Mouse (Mus musculus): Measurements from ENCODE around the gene Aoah. TPM values are rescaled to one million over a fixed set of nuclear protein-coding genes. Genes with fewer than 3 reads are reported as not detected.

Aoah gene
- 0.98 and 1.4 TPM in 2 replicates for polyA plus RNA-seq (2015; fragmentation: Nextera tagmentation; extraction: Ambion mirVana)

- Histone ChIP-seq H3K4me1 (replicated peaks; ENCODE audit: control insufficient read depth, insufficient read depth) (no peaks in the 10 kb centered on the region), H3K27me3 (ENCODE audit: control insufficient read depth, insufficient read depth, low read length) (no peaks in the 10 kb centered on the region), H3K4me2 (replicated peaks; ENCODE audit: low read depth) (no peak within 1 kb of the TSS), H3K9me3 (ENCODE audit: control insufficient read depth, low read length) (no peaks in the 10 kb centered on the region), H3K36me3 (ENCODE audit: control insufficient read depth, insufficient read depth, low read length) (no peaks in the 10 kb centered on the region), H3K9ac (ENCODE audit: low read length) (no peak within 1 kb of the TSS), H3K4me3 (ENCODE audit: low read depth, low read length) (no peak within 1 kb of the TSS), H3K27ac (replicated peaks) (no peak within 1 kb of the TSS)
- ATAC-seq (ENCODE audit: low FRiP score, low TSS enrichment) (no peak), DNase-seq (ENCODE audit: low spot score) (no peak)
- TF ChIP-seq CTCF (IDR thresholded peaks at IDR 0.05; ENCODE audit: low read depth) (no peak), EP300 (optimal IDR thresholded peaks at IDR 0.05) (no peak)
- WGBS: 67% methylated on average over 4 of the region's 4 CpGs
These were observed at the start of gene Aoah for GRCm38 (mm10) chr13:20793901-20794300. Gene Aoah (plus strand): TSS chr13:20794113.

DNA sequence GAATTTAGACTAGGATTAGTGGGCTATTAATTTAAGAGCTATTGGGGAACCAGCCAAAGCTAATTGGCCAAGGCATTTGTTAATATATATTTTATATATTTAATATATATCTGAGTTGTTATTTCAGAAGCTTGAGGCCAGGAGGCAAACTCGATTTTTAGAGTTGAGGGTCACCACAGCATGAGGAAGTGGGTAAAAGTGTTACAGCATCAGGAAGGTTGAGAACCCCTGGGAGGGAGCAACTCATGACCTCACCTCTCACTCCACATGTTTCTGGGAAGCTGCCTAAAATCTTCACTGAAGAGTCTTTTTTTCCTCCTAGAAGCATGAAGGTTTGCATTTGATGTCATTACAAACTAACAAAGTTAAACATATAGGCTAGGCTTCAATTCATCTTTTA lies 39.1 kb upstream of the Aoah start:
- Histone ChIP-seq H3K4me3 (ENCODE audit: low read depth, low read length) (no peak overlapping the region), H3K27ac (replicated peaks) (no peak overlapping the region), H3K9ac (ENCODE audit: low read length) (no peak overlapping the region), H3K36me3 (ENCODE audit: control insufficient read depth, insufficient read depth, low read length) (no peaks in the 10 kb centered on the region), H3K27me3 (ENCODE audit: control insufficient read depth, insufficient read depth, low read length) (no peaks in the 10 kb centered on the region), H3K9me3 (ENCODE audit: control insufficient read depth, low read length) (no peaks in the 10 kb centered on the region), H3K4me2 (replicated peaks; ENCODE audit: low read depth) (no peak overlapping the region), H3K4me1 (replicated peaks; ENCODE audit: control insufficient read depth, insufficient read depth) (no peaks in the 10 kb centered on the region)
- no peak for TF ChIP-seq CTCF (IDR thresholded peaks at IDR 0.05; ENCODE audit: low read depth)
- TF ChIP-seq EP300 (optimal IDR thresholded peaks at IDR 0.05): no peak
- WGBS: 73% methylated on average over 1 of the region's 1 CpGs
- DNase-seq (ENCODE audit: low spot score): no peak
- no peak for ATAC-seq (ENCODE audit: low FRiP score, low TSS enrichment)

GRCm38 (mm10) chr13:20783648-20784047 lies 10.3 kb upstream of the Aoah start:
- Histone ChIP-seq H3K36me3 (ENCODE audit: control insufficient read depth, insufficient read depth, low read length) (no peaks in the 10 kb centered on the region), H3K9me3 (ENCODE audit: control insufficient read depth, low read length) (no peaks in the 10 kb centered on the region), H3K4me1 (replicated peaks; ENCODE audit: control insufficient read depth, insufficient read depth) (no peaks in the 10 kb centered on the region), H3K4me3 (ENCODE audit: low read depth, low read length) (no peak overlapping the region), H3K4me2 (replicated peaks; ENCODE audit: low read depth) (no peak overlapping the region), H3K27me3 (ENCODE audit: control insufficient read depth, insufficient read depth, low read length) (no peaks in the 10 kb centered on the region), H3K27ac (replicated peaks) (no peak overlapping the region), H3K9ac (ENCODE audit: low read length) (no peak overlapping the region)
- TF ChIP-seq CTCF (IDR thresholded peaks at IDR 0.05; ENCODE audit: low read depth) (no peak), EP300 (optimal IDR thresholded peaks at IDR 0.05) (no peak)
- 58% methylated on average over 5 of the region's 5 CpGs for WGBS
- ATAC-seq (ENCODE audit: low FRiP score, low TSS enrichment) (no peak), DNase-seq (ENCODE audit: low spot score) (no peak)

- Histone ChIP-seq H3K9ac (ENCODE audit: low read length) (no peak overlapping the region), H3K27me3 (ENCODE audit: control insufficient read depth, insufficient read depth, low read length) (no peaks in the 10 kb centered on the region), H3K27ac (replicated peaks) (no peak overlapping the region), H3K36me3 (ENCODE audit: control insufficient read depth, insufficient read depth, low read length) (no peaks in the 10 kb centered on the region), H3K4me2 (replicated peaks; ENCODE audit: low read depth) (no peak overlapping the region), H3K9me3 (ENCODE audit: control insufficient read depth, low read length) (no peaks in the 10 kb centered on the region), H3K4me3 (ENCODE audit: low read depth, low read length) (no peak overlapping the region), H3K4me1 (replicated peaks; ENCODE audit: control insufficient read depth, insufficient read depth) (no peaks in the 10 kb centered on the region)
- DNase-seq (ENCODE audit: low spot score) (no peak), ATAC-seq (ENCODE audit: low FRiP score, low TSS enrichment) (no peak)
- WGBS: 87% methylated on average over 6 of the region's 6 CpGs
- TF ChIP-seq CTCF (IDR thresholded peaks at IDR 0.05; ENCODE audit: low read depth) (no peak), EP300 (optimal IDR thresholded peaks at IDR 0.05) (no peak)
These were observed 9.9 kb upstream of the Aoah start for GRCm38 (mm10) chr13:20784060-20784459.

- Histone ChIP-seq H3K4me1 (replicated peaks; ENCODE audit: control insufficient read depth, insufficient read depth) (no peaks in the 10 kb centered on the region), H3K4me2 (replicated peaks; ENCODE audit: low read depth) (no peak overlapping the region), H3K9me3 (ENCODE audit: control insufficient read depth, low read length) (no peaks in the 10 kb centered on the region), H3K36me3 (ENCODE audit: control insufficient read depth, insufficient read depth, low read length) (no peaks in the 10 kb centered on the region), H3K4me3 (ENCODE audit: low read depth, low read length) (no peak overlapping the region), H3K27ac (replicated peaks) (no peak overlapping the region), H3K27me3 (ENCODE audit: control insufficient read depth, insufficient read depth, low read length) (no peaks in the 10 kb centered on the region), H3K9ac (ENCODE audit: low read length) (no peak overlapping the region)
- TF ChIP-seq CTCF (IDR thresholded peaks at IDR 0.05; ENCODE audit: low read depth) (no peak), EP300 (optimal IDR thresholded peaks at IDR 0.05) (no peak)
- ATAC-seq (ENCODE audit: low FRiP score, low TSS enrichment) (no peak), DNase-seq (ENCODE audit: low spot score) (no peak)
- 83% methylated on average over 7 of the region's 7 CpGs for WGBS
These were observed 8.0 kb upstream of the Aoah start for GRCm38 (mm10) chr13:20785960-20786359.

- no peak for ATAC-seq (ENCODE audit: low FRiP score, low TSS enrichment)
- H3K9me3 ChIP-seq (ENCODE audit: control insufficient read depth, low read length): no peaks in the 10 kb centered on the region
- no peaks in the 10 kb centered on the region for H3K36me3 ChIP-seq (ENCODE audit: control insufficient read depth, insufficient read depth, low read length)
- H3K27me3 ChIP-seq (ENCODE audit: control insufficient read depth, insufficient read depth, low read length): no peaks in the 10 kb centered on the region
- H3K27ac ChIP-seq (replicated peaks): no peak overlapping the region
- WGBS: 47% methylated on average over 1 of the region's 1 CpGs
- no peak overlapping the region for H3K9ac ChIP-seq (ENCODE audit: low read length)
- no peak for TF ChIP-seq EP300 (optimal IDR thresholded peaks at IDR 0.05)
- TF ChIP-seq CTCF (IDR thresholded peaks at IDR 0.05; ENCODE audit: low read depth): no peak
- no peak overlapping the region for H3K4me3 ChIP-seq (ENCODE audit: low read depth, low read length)
- no peaks in the 10 kb centered on the region for H3K4me1 ChIP-seq (replicated peaks; ENCODE audit: control insufficient read depth, insufficient read depth)
- DNase-seq (ENCODE audit: low spot score): no peak
- no peak overlapping the region for H3K4me2 ChIP-seq (replicated peaks; ENCODE audit: low read depth)
These were observed 7.1 kb upstream of the Aoah start for GRCm38 (mm10) chr13:20786825-20787245.

Data from stomach, postnatal 0 days (tissue).